Mouse (Mus musculus): Measurements from ENCODE around the gene Zc3h4.

The Zc3h4 gene

GRCm38 (mm10) chr7:16399820-16400688 lies 656 bp upstream of the Zc3h4 start:
- DNase-seq (ENCODE audit: low read depth, low spot score): peak; percentile 99

- DNase-seq (ENCODE audit: low read depth, low spot score): no peak
These were observed 1.3 kb downstream of the Zc3h4 start for GRCm38 (mm10) chr7:16401991-16402431.

- no peak for DNase-seq (ENCODE audit: low read depth, low spot score)
These were observed 1.7 kb downstream of the Zc3h4 start for GRCm38 (mm10) chr7:16402449-16402848.

GRCm38 (mm10) chr7:16402968-16403948 lies 2.5 kb downstream of the Zc3h4 start:
- DNase-seq (ENCODE audit: low read depth, low spot score): no peak

- no peak for DNase-seq (ENCODE audit: low read depth, low spot score)
These were observed 3.8 kb downstream of the Zc3h4 start for GRCm38 (mm10) chr7:16404315-16405072.

GRCm38 (mm10) chr7:16405073-16405455 lies 4.4 kb downstream of the Zc3h4 start:
- DNase-seq (ENCODE audit: low read depth, low spot score): peak; percentile 92

GRCm38 (mm10) chr7:16405516-16406351 lies 5.0 kb downstream of the Zc3h4 start:
- DNase-seq (ENCODE audit: low read depth, low spot score): peak; percentile 86

GRCm38 (mm10) chr7:16406978-16407377 lies 6.3 kb downstream of the Zc3h4 start:
- DNase-seq (ENCODE audit: low read depth, low spot score): no peak

- no peak for DNase-seq (ENCODE audit: low read depth, low spot score)
These were observed 10.4 kb downstream of the Zc3h4 start for GRCm38 (mm10) chr7:16411100-16411499.

- no peak for DNase-seq (ENCODE audit: low read depth, low spot score)
These were observed 11.6 kb downstream of the Zc3h4 start for GRCm38 (mm10) chr7:16412220-16412896.

GRCm38 (mm10) chr7:16412930-16413329 lies 12.2 kb downstream of the Zc3h4 start:
- DNase-seq (ENCODE audit: low read depth, low spot score): no peak

GRCm38 (mm10) chr7:16415426-16415825 lies 14.7 kb downstream of the Zc3h4 start:
- DNase-seq (ENCODE audit: low read depth, low spot score): no peak

GRCm38 (mm10) chr7:16417141-16417771 lies 16.5 kb downstream of the Zc3h4 start:
- no peak for DNase-seq (ENCODE audit: low read depth, low spot score)

- no peak for DNase-seq (ENCODE audit: low read depth, low spot score)
These were observed 18.0 kb downstream of the Zc3h4 start for GRCm38 (mm10) chr7:16418713-16419112.

- no peak for DNase-seq (ENCODE audit: low read depth, low spot score)
These were observed 19.9 kb downstream of the Zc3h4 start for GRCm38 (mm10) chr7:16420493-16421118.

- no peak for DNase-seq (ENCODE audit: low read depth, low spot score)
These were observed 21.6 kb downstream of the Zc3h4 start for GRCm38 (mm10) chr7:16422222-16422856.

GRCm38 (mm10) chr7:16423731-16424130 lies 23.0 kb downstream of the Zc3h4 start:
- DNase-seq (ENCODE audit: low read depth, low spot score): no peak

GRCm38 (mm10) chr7:16425721-16426120 lies 25.0 kb downstream of the Zc3h4 start:
- DNase-seq (ENCODE audit: low read depth, low spot score): no peak
